In genomic region chr9:71604914-71605635, GRCm38 (mm10) we compare ENCODE assay signal across 18 mouse cellular contexts. TPM values are rescaled to one million over a fixed set of nuclear protein-coding genes. Genes with fewer than 3 reads are reported as not detected.
DNase-seq lines count a peak whose midpoint lies in the region; ATAC-seq and TF ChIP-seq lines count a peak whose summit lies in the region.
"Had no signal": no experiment of that assay in that cellular context is flagged by ENCODE, and none has a peak within 500 bp of the region (broad histone marks: within the 10 kb centered on the region; RNA-seq: fewer than 3 reads in every experiment).

No protein-coding gene starts in this region.

- H3K9me3 ChIP-seq in heart, embryonic 14.5 days (ENCODE audit: control insufficient read depth, low read length): no peaks in the 10 kb centered on the region
- no peaks in the 10 kb centered on the region for H3K9me3 ChIP-seq in liver, embryonic 12.5 days (replicated peaks)
- H3K9me3 ChIP-seq in liver, postnatal 0 days (ENCODE audit: low read length): no peaks in the 10 kb centered on the region
- H3K9me3 ChIP-seq: embryonic facial prominence, embryonic 13.5 days had no signal

- H3K27ac ChIP-seq in heart, embryonic 14.5 days (replicated peaks in 1 of 2; ENCODE audit: control insufficient read depth in 1 of 2, insufficient read depth in 1 of 2, low read depth in 2 of 2, low read length in 2 of 2): peak overlapping the region; percentile 14 to 52; a peak in 1 of 4 replicates
- H3K27ac ChIP-seq in liver, embryonic 12.5 days: no peak overlapping the region
- no peak overlapping the region for H3K27ac ChIP-seq in liver, postnatal 0 days (ENCODE audit: low read depth)
- H3K27ac ChIP-seq: embryonic facial prominence, embryonic 13.5 days had no signal

- 45% methylated on average over 6 of the region's 6 CpGs for WGBS in heart, embryonic 14.5 days
- 23% methylated on average over 6 of the region's 6 CpGs for WGBS in liver, embryonic 12.5 days (ENCODE audit: insufficient replicate concordance)
- WGBS in liver, postnatal 0 days (ENCODE audit: insufficient replicate concordance): 40% methylated on average over 6 of the region's 6 CpGs

- no peak overlapping the region for H3K4me3 ChIP-seq in heart, embryonic 14.5 days (ENCODE audit: control insufficient read depth in 1 of 2, insufficient read depth in 1 of 2, low read depth in 1 of 2, low read length in 2 of 2)
- no peak overlapping the region for H3K4me3 ChIP-seq in liver, embryonic 12.5 days
- H3K4me3 ChIP-seq in liver, postnatal 0 days (ENCODE audit: low read depth, low read length): no peak overlapping the region
- H3K4me3 ChIP-seq: embryonic facial prominence, embryonic 13.5 days had no signal

- ATAC-seq in heart, embryonic 14.5 days (ENCODE audit: insufficient number of reproducible peaks, insufficient read depth, low FRiP score, low read depth): no peak
- peak; percentile 58 for ATAC-seq in liver, embryonic 12.5 days
- no peak for ATAC-seq in liver, postnatal 0 days
- ATAC-seq: activated CD4-positive, CD25-positive, alpha-beta regulatory T cell, adult 4 months had no signal

- TF ChIP-seq CTCF in liver, postnatal 0 days (IDR thresholded peaks at IDR 0.05; ENCODE audit: low read depth): no peak

- intact Hi-C loops in heart, postnatal 36 days (cut with DNase I): no loop called here

- DNase-seq in heart, postnatal 36 days: no peak
- no peak for DNase-seq in liver, postnatal 0 days
- DNase-seq in c-Kit-positive CD71-positive TER-119-positive erythroid progenitor cells, embryonic 14.5 days (ENCODE audit: low spot score): peak; percentile 48
- peak; percentile 59 for DNase-seq in lung, postnatal 10 days
- DNase-seq in frontal cortex, postnatal 36 days (ENCODE audit: low spot score in 2 of 2): no peak
- no peak for DNase-seq in gastrocnemius, postnatal 10 days
- DNase-seq: adrenal gland, postnatal 14 days; cerebellum, adult 2 months; gastrocnemius, postnatal 14 days; kidney, adult 8-10 months; kidney, postnatal 4 days; right cerebral cortex, adult 18-20 months; thymus, postnatal 25 days had no signal

- H3K36me3 ChIP-seq in heart, embryonic 14.5 days (ENCODE audit: control insufficient read depth, insufficient read depth, low read length): no peaks in the 10 kb centered on the region
- no peaks in the 10 kb centered on the region for H3K36me3 ChIP-seq in liver, embryonic 12.5 days
- H3K36me3 ChIP-seq in liver, postnatal 0 days (replicated peaks; ENCODE audit: insufficient read depth, low read length): no peaks in the 10 kb centered on the region
- H3K36me3 ChIP-seq: embryonic facial prominence, embryonic 13.5 days had no signal

- peaks cover 39 to 40% of the 10 kb centered on the region in 2 experiments for H3K4me1 ChIP-seq in heart, embryonic 14.5 days (ENCODE audit: control insufficient read depth in 2 of 2, insufficient read depth in 2 of 2, low read length in 2 of 2)
- peaks cover 28% of the 10 kb centered on the region for H3K4me1 ChIP-seq in liver, embryonic 12.5 days
- no peaks in the 10 kb centered on the region; the same call in 1 of the 2 replicates for H3K4me1 ChIP-seq in liver, postnatal 0 days (ENCODE audit: insufficient read depth)

- no peak overlapping the region for H3K9ac ChIP-seq in heart, embryonic 14.5 days (ENCODE audit: low read length)
- no peak overlapping the region for H3K9ac ChIP-seq in liver, embryonic 12.5 days
- no peak overlapping the region for H3K9ac ChIP-seq in liver, postnatal 0 days (replicated peaks)
- H3K9ac ChIP-seq: embryonic facial prominence, embryonic 13.5 days had no signal

- H3K27me3 ChIP-seq in heart, embryonic 14.5 days (ENCODE audit: control insufficient read depth, insufficient read depth, low read length): no peaks in the 10 kb centered on the region
- peaks cover 53% of the 10 kb centered on the region for H3K27me3 ChIP-seq in liver, embryonic 12.5 days (replicated peaks)
- no peaks in the 10 kb centered on the region for H3K27me3 ChIP-seq in liver, postnatal 0 days (ENCODE audit: insufficient read depth, low read length)
- H3K27me3 ChIP-seq: embryonic facial prominence, embryonic 13.5 days had no signal

- H3K4me2 ChIP-seq in heart, embryonic 14.5 days (ENCODE audit: low read length): no peak overlapping the region
- no peak overlapping the region for H3K4me2 ChIP-seq in liver, embryonic 12.5 days
- H3K4me2 ChIP-seq in liver, postnatal 0 days (ENCODE audit: low read depth, low read length): no peak overlapping the region
- H3K4me2 ChIP-seq: embryonic facial prominence, embryonic 13.5 days; heart, embryonic 11.5 days had no signal

- no peak for TF ChIP-seq EP300 in liver, postnatal 0 days (IDR thresholded peaks at IDR 0.05; ENCODE audit: low read depth)

RNA-seq across cellular contexts. Expression of gene Myzap, which starts 12.9 kb away (rescaled TPM):
- 125 and 136 TPM in 2 replicates for polyA plus RNA-seq in heart, embryonic 14.5 days (2014; fragmentation: Nextera tagmentation; extraction: Ambion mirVana)
- total RNA-seq in heart, postnatal 36 days (2021): 100 to 1,000 TPM; 401 to 451 TPM
- polyA plus RNA-seq in liver, embryonic 12.5 days (2016; fragmentation: Nextera tagmentation; extraction: Ambion mirVana): 4.4 TPM in 2 replicates
- polyA plus RNA-seq in liver, postnatal 0 days (2015; fragmentation: Nextera tagmentation; extraction: Ambion mirVana): 2.8 and 3.7 TPM in 2 replicates
- total RNA-seq in gastrocnemius, postnatal 10 days (2021): 10 to 100 TPM; 11.1 to 14.1 TPM

Comparison
In these comparisons a context has a peak if more than half of its experiments do, and no peak if none do; other contexts are left out.
1. H3K27ac ChIP-seq: peak in heart, embryonic 14.5 days (2 of 2); none in liver, embryonic 12.5 days (single experiment) and liver, postnatal 0 days (single experiment).
2. DNase-seq: peak in c-Kit-positive CD71-positive TER-119-positive erythroid progenitor cells, embryonic 14.5 days (single experiment) and lung, postnatal 10 days (single experiment); none in heart, postnatal 36 days (0 of 2), liver, postnatal 0 days (single experiment), frontal cortex, postnatal 36 days (0 of 2) and gastrocnemius, postnatal 10 days (single experiment).
3. RNA of gene Myzap, which starts 12.9 kb away (polyA plus RNA-seq): 125 to 136 TPM in heart, embryonic 14.5 days; 4.4 TPM in liver, embryonic 12.5 days and 2.8 to 3.7 TPM in liver, postnatal 0 days; every median in the first group is over 10 times any median in the second.